Comparison of ENCODE assay signal across 15 mouse cellular contexts in genomic region chr7:29387524-29388068, GRCm38 (mm10).
DNase-seq lines count a peak whose midpoint lies in the region; ATAC-seq and TF ChIP-seq lines count a peak whose summit lies in the region.
"Had no signal": no experiment of that assay in that cellular context is flagged by ENCODE, and none has a peak within 500 bp of the region (broad histone marks: within the 10 kb centered on the region; RNA-seq: fewer than 3 reads in every experiment).

No protein-coding gene starts in this region.

- no peak overlapping the region for H3K4me3 ChIP-seq in forebrain, embryonic 14.5 days (ENCODE audit: low read depth, low read length)
- no peak overlapping the region for H3K4me3 ChIP-seq in forebrain, embryonic 11.5 days (ENCODE audit: low read depth, low read length)
- no peak overlapping the region for H3K4me3 ChIP-seq in midbrain, postnatal 0 days (ENCODE audit: low read depth, low read length)
- no peak overlapping the region for H3K4me3 ChIP-seq in midbrain, embryonic 13.5 days (replicated peaks)
- no peak overlapping the region for H3K4me3 ChIP-seq in stomach, embryonic 15.5 days (replicated peaks)
- H3K4me3 ChIP-seq: embryonic facial prominence, embryonic 15.5 days; heart, embryonic 15.5 days; neural tube, embryonic 13.5 days had no signal

- no peak overlapping the region for H3K9ac ChIP-seq in forebrain, embryonic 14.5 days (ENCODE audit: low read length)
- no peak overlapping the region for H3K9ac ChIP-seq in forebrain, embryonic 11.5 days (ENCODE audit: low read length)
- no peak overlapping the region for H3K9ac ChIP-seq in midbrain, postnatal 0 days (replicated peaks; ENCODE audit: low read length, poor library complexity, severe bottlenecking)
- no peak overlapping the region for H3K9ac ChIP-seq in midbrain, embryonic 13.5 days (replicated peaks)
- no peak overlapping the region for H3K9ac ChIP-seq in stomach, embryonic 15.5 days
- H3K9ac ChIP-seq: embryonic facial prominence, embryonic 15.5 days; heart, embryonic 15.5 days; liver, postnatal 0 days; neural tube, embryonic 13.5 days had no signal

- H3K27me3 ChIP-seq in forebrain, embryonic 14.5 days (replicated peaks; ENCODE audit: control insufficient read depth, insufficient read depth, low read length) = no peaks in the 10 kb centered on the region
- H3K27me3 ChIP-seq in forebrain, embryonic 11.5 days (ENCODE audit: control insufficient read depth, insufficient read depth, low read length) = no peaks in the 10 kb centered on the region
- H3K27me3 ChIP-seq in midbrain, postnatal 0 days (ENCODE audit: insufficient read depth, low read length) = no peaks in the 10 kb centered on the region
- H3K27me3 ChIP-seq in midbrain, embryonic 13.5 days = no peaks in the 10 kb centered on the region
- H3K27me3 ChIP-seq in stomach, embryonic 15.5 days (replicated peaks) = no peaks in the 10 kb centered on the region
- H3K27me3 ChIP-seq: embryonic facial prominence, embryonic 15.5 days; neural tube, embryonic 13.5 days had no signal

- WGBS in forebrain, embryonic 14.5 days = 68% methylated on average over 17 of the region's 17 CpGs
- 93% methylated on average over 17 of the region's 17 CpGs for WGBS in forebrain, embryonic 11.5 days
- WGBS in midbrain, postnatal 0 days = 81% methylated on average over 17 of the region's 17 CpGs
- 89% methylated on average over 17 of the region's 17 CpGs for WGBS in midbrain, embryonic 13.5 days
- 70% methylated on average over 17 of the region's 17 CpGs for WGBS in stomach, embryonic 15.5 days

- no peak for TF ChIP-seq CTCF in midbrain, postnatal 0 days (IDR thresholded peaks at IDR 0.05)

- DNase-seq in forebrain, embryonic 14.5 days (ENCODE audit: low spot score) = peak; percentile 73
- DNase-seq in forebrain, embryonic 11.5 days (ENCODE audit: low spot score) = no peak
- DNase-seq in midbrain, postnatal 0 days (ENCODE audit: low spot score) = peak; percentile 86
- peak; percentile 67 to 70 for DNase-seq in layer of hippocampus, adult 8-10 months (ENCODE audit: low spot score in 2 of 2)
- no peak for DNase-seq in heart, postnatal 14 days
- no peak for DNase-seq in gastrocnemius, postnatal 14 days
- DNase-seq: cerebellum, adult 11 months; gastrocnemius, postnatal 10 days; liver, postnatal 0 days; thymus, postnatal 14 days had no signal

- H3K4me1 ChIP-seq in forebrain, embryonic 14.5 days (ENCODE audit: control insufficient read depth, insufficient read depth, low read length) = peaks cover 12% of the 10 kb centered on the region
- H3K4me1 ChIP-seq in forebrain, embryonic 11.5 days (replicated peaks; ENCODE audit: control insufficient read depth, insufficient read depth, low read length) = no peaks in the 10 kb centered on the region
- no peaks in the 10 kb centered on the region for H3K4me1 ChIP-seq in midbrain, postnatal 0 days (ENCODE audit: insufficient read depth, low read length)
- H3K4me1 ChIP-seq in midbrain, embryonic 13.5 days (replicated peaks) = 0 out of 2 replicates have a peak, but pooled peaks cover 5% of the 10 kb centered on the region
- peaks cover 23% of the 10 kb centered on the region for H3K4me1 ChIP-seq in stomach, embryonic 15.5 days

- no peak overlapping the region for H3K4me2 ChIP-seq in forebrain, embryonic 14.5 days (ENCODE audit: low read length)
- H3K4me2 ChIP-seq in forebrain, embryonic 11.5 days (ENCODE audit: low read depth, low read length, severe bottlenecking) = no peak overlapping the region
- no peak overlapping the region for H3K4me2 ChIP-seq in midbrain, postnatal 0 days (ENCODE audit: low read depth, low read length, poor library complexity, severe bottlenecking)
- no peak overlapping the region for H3K4me2 ChIP-seq in midbrain, embryonic 13.5 days (replicated peaks)
- H3K4me2 ChIP-seq in stomach, embryonic 15.5 days = no peak overlapping the region
- H3K4me2 ChIP-seq: embryonic facial prominence, embryonic 15.5 days; heart, embryonic 15.5 days; neural tube, embryonic 13.5 days had no signal

- intact Hi-C loops in heart, postnatal 14 days (cut with DNase I) = no loop called here
- intact Hi-C loops in gastrocnemius, postnatal 14 days (cut with DNase I; ENCODE audit: low total_unique reads) = no loop called here

- H3K27ac ChIP-seq in forebrain, embryonic 14.5 days (ENCODE audit: low read depth, low read length) = peak overlapping the region; percentile 48; the same call in 1 of the 2 replicates
- no peak overlapping the region for H3K27ac ChIP-seq in forebrain, embryonic 11.5 days (ENCODE audit: low read depth, low read length)
- H3K27ac ChIP-seq in midbrain, postnatal 0 days (ENCODE audit: low read depth, low read length) = no peak overlapping the region
- no peak overlapping the region for H3K27ac ChIP-seq in midbrain, embryonic 13.5 days
- H3K27ac ChIP-seq in stomach, embryonic 15.5 days = peak overlapping the region; percentile 44
- H3K27ac ChIP-seq: embryonic facial prominence, embryonic 15.5 days; heart, embryonic 15.5 days; neural tube, embryonic 13.5 days had no signal

- no peaks in the 10 kb centered on the region for H3K9me3 ChIP-seq in forebrain, embryonic 14.5 days (replicated peaks; ENCODE audit: control insufficient read depth, low read length)
- no peaks in the 10 kb centered on the region for H3K9me3 ChIP-seq in forebrain, embryonic 11.5 days (ENCODE audit: control insufficient read depth, low read length)
- no peaks in the 10 kb centered on the region for H3K9me3 ChIP-seq in midbrain, postnatal 0 days (ENCODE audit: low read length)
- no peaks in the 10 kb centered on the region for H3K9me3 ChIP-seq in midbrain, embryonic 13.5 days
- no peaks in the 10 kb centered on the region for H3K9me3 ChIP-seq in stomach, embryonic 15.5 days
- H3K9me3 ChIP-seq: embryonic facial prominence, embryonic 15.5 days; heart, embryonic 15.5 days; neural tube, embryonic 13.5 days had no signal

- ATAC-seq in forebrain, embryonic 14.5 days = peak; percentile 66; the same call in 1 of the 2 replicates
- no peak for ATAC-seq in forebrain, embryonic 11.5 days (replicated peaks; ENCODE audit: low FRiP score)
- ATAC-seq in midbrain, postnatal 0 days (ENCODE audit: low FRiP score) = peak; percentile 32; the same call in 1 of the 2 replicates
- ATAC-seq in midbrain, embryonic 13.5 days = no peak
- peak; percentile 33; the same call in 1 of the 2 replicates for ATAC-seq in stomach, embryonic 15.5 days (ENCODE audit: insufficient read depth, low FRiP score, low read depth)
- ATAC-seq: liver, postnatal 0 days had no signal

- peaks cover 28% of the 10 kb centered on the region for H3K36me3 ChIP-seq in forebrain, embryonic 14.5 days (ENCODE audit: control insufficient read depth, insufficient read depth, low read length)
- H3K36me3 ChIP-seq in forebrain, embryonic 11.5 days (ENCODE audit: control insufficient read depth, insufficient read depth, low read length) = no peaks in the 10 kb centered on the region
- peaks cover 40% of the 10 kb centered on the region for H3K36me3 ChIP-seq in midbrain, postnatal 0 days (ENCODE audit: insufficient read depth, low read length)
- H3K36me3 ChIP-seq in midbrain, embryonic 13.5 days = peaks cover 26% of the 10 kb centered on the region
- peaks cover 22% of the 10 kb centered on the region for H3K36me3 ChIP-seq in stomach, embryonic 15.5 days
- H3K36me3 ChIP-seq: heart, embryonic 15.5 days had no signal

Comparison
In these comparisons a context has a peak if more than half of its experiments do, and no peak if none do; other contexts are left out.
1. ATAC-seq: peak in forebrain, embryonic 14.5 days (single experiment), midbrain, postnatal 0 days (single experiment) and stomach, embryonic 15.5 days (single experiment); none in forebrain, embryonic 11.5 days (single experiment) and midbrain, embryonic 13.5 days (single experiment).
2. DNase-seq: peak in forebrain, embryonic 14.5 days (single experiment), midbrain, postnatal 0 days (single experiment) and layer of hippocampus, adult 8-10 months (2 of 2); none in forebrain, embryonic 11.5 days (single experiment), heart, postnatal 14 days (0 of 2) and gastrocnemius, postnatal 14 days (single experiment).
3. H3K27ac ChIP-seq: peak in forebrain, embryonic 14.5 days (single experiment) and stomach, embryonic 15.5 days (single experiment); none in forebrain, embryonic 11.5 days (single experiment), midbrain, postnatal 0 days (single experiment) and midbrain, embryonic 13.5 days (single experiment).